Mouse (Mus musculus) lung, embryonic 15.5 days (tissue): ENCODE measurements around the gene 4921517D22Rik. TPM values are rescaled to one million over a fixed set of nuclear protein-coding genes. Genes with fewer than 3 reads are reported as not detected.

Source experiments
- ATAC-seq: fragments of 200-750 bp; cut with Nextera tagmentation; 2 replicates; pipeline ENCODE4 v1.8.0; 2017; ENCODE audit warnings: moderate number of reproducible peaks, borderline replicate concordance; ENCODE audit not compliant: low FRiP score, low TSS enrichment; ENCODE audit errors: extremely low read depth
- H3K27ac ChIP-seq: fragments of 300-500 bp; sonication (generic); 2 replicates; pipeline ENCODE4 v1.5.1; 2015; ENCODE audit warnings: moderate library complexity, mild to moderate bottlenecking, inconsistent platforms
- H3K27me3 ChIP-seq: fragments of 300-500 bp; sonication (generic); 2 replicates; pipeline ENCODE4 v1.6.1; 2015; ENCODE audit warnings: inconsistent platforms
- H3K36me3 ChIP-seq: fragments of 300-500 bp; sonication (generic); 2 replicates; pipeline ENCODE4 v1.6.1; 2015; ENCODE audit warnings: inconsistent platforms
- H3K4me1 ChIP-seq: fragments of 300-500 bp; sonication (generic); 2 replicates; pipeline ENCODE4 v1.6.1; 2015; ENCODE audit warnings: inconsistent platforms
- H3K4me2 ChIP-seq: fragments of 300-500 bp; sonication (generic); 2 replicates; pipeline ENCODE4 v1.6.1; 2015; ENCODE audit warnings: inconsistent platforms, mild to moderate bottlenecking, moderate library complexity
- H3K4me3 ChIP-seq: fragments of 300-500 bp; sonication (generic); 2 replicates; pipeline ENCODE4 v1.5.1; 2015; ENCODE audit warnings: mild to moderate bottlenecking, inconsistent platforms
- H3K9ac ChIP-seq: fragments of 300-500 bp; sonication (generic); 2 replicates; pipeline ENCODE4 v1.6.1; 2015; ENCODE audit warnings: inconsistent platforms
- H3K9me3 ChIP-seq: fragments of 300-500 bp; sonication (generic); 2 replicates; pipeline ENCODE4 v1.6.1; 2016; ENCODE audit warnings: inconsistent platforms
- WGBS: fragments of 180-500 bp; shearing (Covaris S2); methylation state at CpG from one replicate; pipeline ENCODE4 v1.1.7; 2015; 5-methylcytosine and 5-hydroxymethylcytosine counted together
- polyA plus RNA-seq: library from polyadenylated mRNA; unstranded; fragments of >200 nt; fragmentation: Nextera tagmentation; extraction: Ambion mirVana; gene quantifications from 2 replicates; pipeline ENCODE4 v1.2.1, GENCODE M21; 2015

The 4921517D22Rik gene
- polyA plus RNA-seq, 1 experiment from 2014 or later: not detected

GRCm38 (mm10) chr13:59637800-59638199, 56.1 kb downstream of the 4921517D22Rik start:
- Histone ChIP-seq H3K9ac (no peak overlapping the region), H3K36me3 (peaks cover 42% of the 10 kb centered on the region), H3K9me3 (no peaks in the 10 kb centered on the region), H3K4me3 (no peak overlapping the region), H3K27ac (no peak overlapping the region), H3K4me1 (no peaks in the 10 kb centered on the region), H3K27me3 (no peaks in the 10 kb centered on the region), H3K4me2 (no peak overlapping the region)
- no peak for ATAC-seq
- WGBS: 92% methylated on average over 7 of the region's 7 CpGs

Other genes with a start within 250 kb of the 4921517D22Rik start
- 16.3 and 16.5 TPM in 2 replicates for gene Agtpbp1, start 108.9 kb downstream of the 4921517D22Rik start, polyA plus RNA-seq
- 80.2 and 84.1 TPM in 2 replicates for gene Naa35, start 108.8 kb downstream of the 4921517D22Rik start, polyA plus RNA-seq
- gene Golm1, start 18.3 kb downstream of the 4921517D22Rik start, polyA plus RNA-seq: 36.3 and 38.0 TPM in 2 replicates
- gene Spata31d1a, start 16.2 kb upstream of the 4921517D22Rik start, polyA plus RNA-seq: not detected in 2 replicates
- not detected in 2 replicates for gene Spata31d1b, start 18.2 kb upstream of the 4921517D22Rik start, polyA plus RNA-seq
- not detected in 2 replicates for gene Spata31d1d, start 37.6 kb upstream of the 4921517D22Rik start, polyA plus RNA-seq
- gene 1700014D04Rik, start 52.6 kb upstream of the 4921517D22Rik start, polyA plus RNA-seq: not detected in 2 replicates
- 123 and 140 TPM in 2 replicates for gene Isca1, start 75.7 kb upstream of the 4921517D22Rik start, polyA plus RNA-seq
- gene Gm49354, start 88.1 kb upstream of the 4921517D22Rik start, polyA plus RNA-seq: not detected in 2 replicates
- gene Tut7, start 129.0 kb upstream of the 4921517D22Rik start, polyA plus RNA-seq: 46.5 and 49.3 TPM in 2 replicates